ENCODE assay signal across 26 mouse cellular contexts in the genomic region with DNA sequence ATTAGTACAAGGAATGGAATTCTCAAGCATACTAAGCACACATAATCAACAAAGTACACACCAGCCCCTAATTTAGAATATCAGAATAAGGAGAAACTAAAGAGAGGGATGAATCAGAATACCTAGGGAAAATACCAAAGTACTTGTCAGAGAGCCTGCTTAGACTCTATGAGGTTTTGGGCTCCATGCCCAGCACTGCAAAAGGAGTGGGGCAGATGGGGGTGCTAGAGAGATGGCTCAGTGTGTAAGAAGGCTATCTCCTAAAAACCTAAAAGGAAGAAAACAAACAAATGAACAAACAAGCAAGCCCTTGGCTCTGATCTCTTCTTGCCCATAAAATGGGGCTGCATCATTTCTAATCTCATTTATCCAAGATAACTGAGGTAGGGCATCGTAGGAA. TPM values are rescaled to one million over a fixed set of nuclear protein-coding genes. Genes with fewer than 3 reads are reported as not detected.
DNase-seq lines count a peak whose midpoint lies in the region; ATAC-seq and TF ChIP-seq lines count a peak whose summit lies in the region.
"Had no signal": no experiment of that assay in that cellular context is flagged by ENCODE, and none has a peak within 500 bp of the region (broad histone marks: within the 10 kb centered on the region; RNA-seq: fewer than 3 reads in every experiment).

No protein-coding gene starts in this region.

- no peaks in the 10 kb centered on the region for H3K36me3 ChIP-seq in neural tube, embryonic 15.5 days
- H3K36me3 ChIP-seq: embryonic facial prominence, embryonic 15.5 days; heart, embryonic 13.5 days; limb, embryonic 13.5 days; liver, embryonic 15.5 days; midbrain, embryonic 12.5 days; neural tube, embryonic 12.5 days had no signal

- no peak for ATAC-seq in neural tube, embryonic 15.5 days (ENCODE audit: low FRiP score)
- ATAC-seq: CD4-positive, CD25-positive, alpha-beta regulatory T cell, adult 4 months; lung, postnatal 0 days had no signal

- H3K4me1 ChIP-seq in neural tube, embryonic 15.5 days: peaks cover 16% of the 10 kb centered on the region

- no peak overlapping the region for H3K9ac ChIP-seq in neural tube, embryonic 15.5 days (replicated peaks)
- H3K9ac ChIP-seq: embryonic facial prominence, embryonic 15.5 days; heart, embryonic 13.5 days; hindbrain, embryonic 14.5 days; limb, embryonic 13.5 days; liver, embryonic 15.5 days; midbrain, embryonic 12.5 days; neural tube, embryonic 12.5 days had no signal

- DNase-seq in layer of hippocampus, adult 2 months (ENCODE audit: low spot score in 2 of 2): peak in 1 of 2 experiments; percentile 49
- DNase-seq in layer of hippocampus, postnatal 10 days (ENCODE audit: low spot score in 2 of 2): no peak
- DNase-seq in right cerebral cortex, postnatal 10 days (ENCODE audit: low spot score in 2 of 2): peak; percentile 59 to 63
- no peak for DNase-seq in right cerebral cortex, postnatal 4 days
- peak; percentile 54 for DNase-seq in NIH3T3 (ENCODE audit: low read depth)
- no peak for DNase-seq in heart, postnatal 25 days (ENCODE audit: low spot score)
- DNase-seq: adrenal gland, adult 2 months; cerebellum, adult 11 months; gastrocnemius, postnatal 14 days; heart, adult 18-20 months; heart, postnatal 36 days; thymus, postnatal 25 days had no signal

- no peaks in the 10 kb centered on the region for H3K9me3 ChIP-seq in neural tube, embryonic 15.5 days (replicated peaks)
- H3K9me3 ChIP-seq: embryonic facial prominence, embryonic 15.5 days; heart, embryonic 13.5 days; limb, embryonic 13.5 days; liver, embryonic 15.5 days; midbrain, embryonic 12.5 days; neural tube, embryonic 12.5 days had no signal

- no peaks in the 10 kb centered on the region for H3K27me3 ChIP-seq in neural tube, embryonic 15.5 days (replicated peaks)
- H3K27me3 ChIP-seq: embryonic facial prominence, embryonic 15.5 days; heart, embryonic 13.5 days; limb, embryonic 13.5 days; liver, embryonic 15.5 days; midbrain, embryonic 12.5 days; neural tube, embryonic 12.5 days had no signal

- no peak overlapping the region for H3K4me3 ChIP-seq in layer of hippocampus, adult 2 months
- no peak overlapping the region for H3K4me3 ChIP-seq in neural tube, embryonic 15.5 days (replicated peaks)
- H3K4me3 ChIP-seq: embryonic facial prominence, embryonic 15.5 days; heart, embryonic 13.5 days; limb, embryonic 13.5 days; liver, embryonic 15.5 days; midbrain, embryonic 12.5 days; neural tube, embryonic 12.5 days had no signal

- 0 out of 2 replicates have a peak, but pooled peaks have one; percentile 11 for TF ChIP-seq CTCF in layer of hippocampus, adult 2 months (conservative IDR thresholded peaks at IDR 0.05)

- WGBS in neural tube, embryonic 15.5 days: 100% methylated on average over 1 of the region's 1 CpGs

- no peak overlapping the region for H3K4me2 ChIP-seq in neural tube, embryonic 15.5 days
- H3K4me2 ChIP-seq: embryonic facial prominence, embryonic 15.5 days; heart, embryonic 13.5 days; hindbrain, embryonic 14.5 days; limb, embryonic 13.5 days; liver, embryonic 15.5 days; midbrain, embryonic 12.5 days; neural tube, embryonic 12.5 days had no signal

- intact Hi-C loops in heart, postnatal 25 days (cut with DNase I): no loop called here

- no peak overlapping the region for H3K27ac ChIP-seq in layer of hippocampus, adult 2 months
- no peak overlapping the region for H3K27ac ChIP-seq in neural tube, embryonic 15.5 days (replicated peaks)
- H3K27ac ChIP-seq: embryonic facial prominence, embryonic 15.5 days; heart, embryonic 13.5 days; hindbrain, embryonic 14.5 days; limb, embryonic 13.5 days; liver, embryonic 15.5 days; midbrain, embryonic 12.5 days; neural tube, embryonic 12.5 days; stomach, postnatal 0 days had no signal

RNA-seq across cellular contexts. Expression of a gene that starts 23.0 kb away (rescaled TPM):
- total RNA-seq in layer of hippocampus, adult 2 months (2021): not detected
- total RNA-seq in layer of hippocampus, postnatal 10 days (2021): not detected
- polyA plus RNA-seq in neural tube, embryonic 15.5 days (2015; fragmentation: Nextera tagmentation; extraction: Ambion mirVana): not detected in 2 replicates
- total RNA-seq in heart, postnatal 25 days (2021): not detected
- total RNA-seq: adrenal gland, adult 2 months; gastrocnemius, postnatal 14 days; heart, adult 18-20 months; heart, postnatal 36 days; left cerebral cortex, adult 8-10 months; MEL had no signal
- polyA plus RNA-seq: adrenal gland, adult 2 months; CD4-positive, CD25-positive, alpha-beta regulatory T cell, adult 4 months; heart, embryonic 13.5 days; hindbrain, embryonic 14.5 days; kidney, embryonic 16.5 days; limb, embryonic 13.5 days; liver, embryonic 15.5 days; midbrain, embryonic 12.5 days; neural tube, embryonic 12.5 days had no signal

RNA-seq across cellular contexts. Expression of a gene that starts 37.5 kb away (rescaled TPM):
- 1 to 10 TPM; 1.9 to 2.4 TPM for total RNA-seq in layer of hippocampus, adult 2 months (2021)
- total RNA-seq in layer of hippocampus, postnatal 10 days (2021): 1 to 10 TPM; 1.9 to 2.6 TPM
- polyA plus RNA-seq in neural tube, embryonic 15.5 days (2015; fragmentation: Nextera tagmentation; extraction: Ambion mirVana): 2.7 and 3.5 TPM in 2 replicates
- total RNA-seq in heart, postnatal 25 days (2021): under 1 TPM; 0.49 to 0.67 TPM
- total RNA-seq: MEL had no signal
- polyA plus RNA-seq: CD4-positive, CD25-positive, alpha-beta regulatory T cell, adult 4 months had no signal

RNA-seq across cellular contexts. Expression of a gene that starts 57.5 kb away (rescaled TPM):
- total RNA-seq in layer of hippocampus, adult 2 months (2021): 10 to 100 TPM; 72.4 to 77.3 TPM
- total RNA-seq in layer of hippocampus, postnatal 10 days (2021): 10 to 100 TPM; 66.0 to 70.0 TPM
- 25.2 and 25.4 TPM in 2 replicates for polyA plus RNA-seq in neural tube, embryonic 15.5 days (2015; fragmentation: Nextera tagmentation; extraction: Ambion mirVana)
- 10 to 100 TPM; 18.9 to 20.9 TPM for total RNA-seq in heart, postnatal 25 days (2021)

Comparison
In these comparisons a context has a peak if more than half of its experiments do, and no peak if none do; other contexts are left out.
1. DNase-seq: peak in right cerebral cortex, postnatal 10 days (2 of 2) and NIH3T3 (single experiment); none in layer of hippocampus, postnatal 10 days (0 of 2), right cerebral cortex, postnatal 4 days (single experiment) and heart, postnatal 25 days (single experiment).